Mouse (Mus musculus): ENCODE measurements around the gene Cyp11a1.

DNA sequence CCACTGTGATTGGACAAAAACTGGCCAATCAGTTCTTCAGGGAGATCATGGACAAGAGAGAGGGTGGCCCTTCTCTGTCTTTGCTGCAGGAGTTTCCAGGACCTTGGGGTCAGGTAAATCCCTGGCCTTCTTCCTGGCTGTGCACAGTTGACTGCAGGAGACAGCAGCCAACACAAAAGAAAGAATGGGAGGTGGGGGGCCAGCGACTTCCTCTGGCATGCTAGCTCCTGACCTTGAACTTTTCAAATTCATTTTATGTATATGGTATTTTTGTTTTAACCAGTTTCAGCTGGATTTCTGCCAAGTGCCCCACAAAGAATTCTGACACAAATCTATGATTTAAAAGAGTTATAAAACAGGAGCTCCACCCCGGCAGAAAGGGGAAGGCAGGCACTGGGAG, 2.9 kb upstream of the Cyp11a1 start:
- TF ChIP-seq CTCF (IDR thresholded peaks at IDR 0.05; ENCODE audit: low read depth) (no peak), EP300 (optimal IDR thresholded peaks at IDR 0.05) (no peak)

Measured in stomach, postnatal 0 days (tissue).